Mouse (Mus musculus): Measurements from ENCODE around the gene Cd47. TPM values are rescaled to one million over a fixed set of nuclear protein-coding genes. Genes with fewer than 3 reads are reported as not detected.
A peak's percentile ranks its signal among the peaks of the same experiment; 100 is the strongest.

Gene Cd47
- polyA plus RNA-seq, 1 experiment from 2014 or later: 68.4 TPM

GRCm38 (mm10) chr16:49858907-49859853, 58.8 kb downstream of the Cd47 start:
- H3K36me3 ChIP-seq (ENCODE audit: control insufficient read depth, insufficient read depth, low read length): no peaks in the 10 kb centered on the region
- no peak overlapping the region for H3K27ac ChIP-seq (replicated peaks in 1 of 2; ENCODE audit: control insufficient read depth in 1 of 2, insufficient read depth in 1 of 2, low read depth in 2 of 2, low read length in 2 of 2)
- WGBS: 77% methylated on average over 4 of the region's 4 CpGs
- H3K4me3 ChIP-seq (ENCODE audit: control insufficient read depth in 1 of 2, insufficient read depth in 1 of 2, low read depth in 1 of 2, low read length in 2 of 2): no peak overlapping the region
- no peaks in the 10 kb centered on the region for H3K9me3 ChIP-seq (ENCODE audit: control insufficient read depth, low read length)
- peak overlapping the region; percentile 82 for H3K4me2 ChIP-seq (ENCODE audit: low read length)
- no peaks in the 10 kb centered on the region for H3K27me3 ChIP-seq (ENCODE audit: control insufficient read depth, insufficient read depth, low read length)
- no peak for ATAC-seq (ENCODE audit: insufficient number of reproducible peaks, insufficient read depth, low FRiP score, low read depth)
- H3K4me1 ChIP-seq (ENCODE audit: control insufficient read depth in 2 of 2, insufficient read depth in 2 of 2, low read length in 2 of 2): peaks cover 7 to 22% of the 10 kb centered on the region in 2 experiments; a peak in 3 of 4 replicates
- no peak overlapping the region for H3K9ac ChIP-seq (ENCODE audit: low read length)

GRCm38 (mm10) chr16:49861986-49862385, 61.7 kb downstream of the Cd47 start:
- H3K4me2 ChIP-seq (ENCODE audit: low read length): no peak overlapping the region
- H3K9me3 ChIP-seq (ENCODE audit: control insufficient read depth, low read length): peaks cover 3% of the 10 kb centered on the region; the same call in 1 of the 2 replicates
- H3K9ac ChIP-seq (ENCODE audit: low read length): no peak overlapping the region
- no peaks in the 10 kb centered on the region for H3K27me3 ChIP-seq (ENCODE audit: control insufficient read depth, insufficient read depth, low read length)
- no peak overlapping the region for H3K4me3 ChIP-seq (ENCODE audit: control insufficient read depth in 1 of 2, insufficient read depth in 1 of 2, low read depth in 1 of 2, low read length in 2 of 2)
- WGBS: 90% methylated on average over 1 of the region's 1 CpGs
- ATAC-seq (ENCODE audit: insufficient number of reproducible peaks, insufficient read depth, low FRiP score, low read depth): no peak
- no peaks in the 10 kb centered on the region for H3K36me3 ChIP-seq (ENCODE audit: control insufficient read depth, insufficient read depth, low read length)
- peaks cover 6 to 18% of the 10 kb centered on the region in 2 experiments; a peak in 2 of 4 replicates for H3K4me1 ChIP-seq (ENCODE audit: control insufficient read depth in 2 of 2, insufficient read depth in 2 of 2, low read length in 2 of 2)
- no peak overlapping the region for H3K27ac ChIP-seq (replicated peaks in 1 of 2; ENCODE audit: control insufficient read depth in 1 of 2, insufficient read depth in 1 of 2, low read depth in 2 of 2, low read length in 2 of 2)

DNA sequence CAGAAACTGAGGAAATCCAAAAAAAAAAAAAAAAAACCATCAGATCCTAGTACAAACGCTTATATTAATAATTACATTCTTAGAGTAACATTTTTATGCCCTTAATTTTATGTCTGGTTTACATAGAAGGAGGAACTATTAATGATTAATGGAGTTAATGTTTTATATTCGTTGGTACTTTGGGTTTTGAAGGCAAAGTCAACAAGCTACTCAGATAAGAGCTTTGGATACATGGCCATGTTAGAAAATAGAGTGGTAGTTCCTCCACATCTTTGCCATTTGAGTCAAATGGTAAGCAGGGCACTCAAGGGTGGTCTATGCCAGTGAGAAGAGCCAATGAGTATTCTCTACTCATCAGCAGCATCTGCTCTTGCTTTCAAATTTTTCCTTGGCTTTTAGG, 66.3 kb downstream of the Cd47 start:
- H3K27me3 ChIP-seq (ENCODE audit: control insufficient read depth, insufficient read depth, low read length): no peaks in the 10 kb centered on the region
- peaks cover 3% of the 10 kb centered on the region; the same call in 1 of the 2 replicates for H3K9me3 ChIP-seq (ENCODE audit: control insufficient read depth, low read length)
- 89% methylated on average over 2 of the region's 2 CpGs for WGBS
- no peaks in the 10 kb centered on the region for H3K4me1 ChIP-seq (ENCODE audit: control insufficient read depth in 2 of 2, insufficient read depth in 2 of 2, low read length in 2 of 2)
- peaks cover 26% of the 10 kb centered on the region for H3K36me3 ChIP-seq (ENCODE audit: control insufficient read depth, insufficient read depth, low read length)
- no peak overlapping the region for H3K9ac ChIP-seq (ENCODE audit: low read length)
- no peak overlapping the region for H3K27ac ChIP-seq (replicated peaks in 1 of 2; ENCODE audit: control insufficient read depth in 1 of 2, insufficient read depth in 1 of 2, low read depth in 2 of 2, low read length in 2 of 2)
- no peak overlapping the region for H3K4me3 ChIP-seq (ENCODE audit: control insufficient read depth in 1 of 2, insufficient read depth in 1 of 2, low read depth in 1 of 2, low read length in 2 of 2)
- ATAC-seq (ENCODE audit: insufficient number of reproducible peaks, insufficient read depth, low FRiP score, low read depth): no peak
- H3K4me2 ChIP-seq (ENCODE audit: low read length): no peak overlapping the region

- WGBS: 86% methylated on average over 1 of the region's 1 CpGs
These were observed 67.9 kb downstream of the Cd47 start for GRCm38 (mm10) chr16:49868278-49868677.

DNA sequence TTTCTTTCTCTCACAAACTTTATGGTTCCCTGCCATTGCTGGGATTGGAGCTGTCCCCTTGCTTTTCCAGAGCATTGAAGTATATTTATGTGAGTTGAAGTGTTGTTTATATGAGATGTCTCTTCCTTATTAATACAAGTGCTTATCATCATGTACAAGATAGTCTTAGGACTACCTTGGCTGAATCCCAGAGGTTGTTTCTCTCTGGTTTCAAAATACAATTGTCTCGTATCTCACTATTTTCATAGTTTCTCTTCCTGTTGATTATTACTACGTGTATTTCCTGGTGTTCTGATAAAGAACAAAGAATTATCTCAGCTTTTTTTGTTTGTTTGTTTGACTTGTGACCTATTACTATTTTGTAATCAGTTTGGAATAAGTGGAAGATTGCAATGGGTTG, 73.6 kb downstream of the Cd47 start:
- Histone ChIP-seq H3K27ac (replicated peaks in 1 of 2; ENCODE audit: control insufficient read depth in 1 of 2, insufficient read depth in 1 of 2, low read depth in 2 of 2, low read length in 2 of 2) (no peak overlapping the region), H3K4me1 (ENCODE audit: control insufficient read depth in 2 of 2, insufficient read depth in 2 of 2, low read length in 2 of 2) (peaks cover 0 to 3% of the 10 kb centered on the region in 2 experiments; a peak in 2 of 4 replicates), H3K27me3 (ENCODE audit: control insufficient read depth, insufficient read depth, low read length) (no peaks in the 10 kb centered on the region), H3K4me2 (ENCODE audit: low read length) (no peak overlapping the region), H3K9me3 (ENCODE audit: control insufficient read depth, low read length) (no peaks in the 10 kb centered on the region), H3K4me3 (ENCODE audit: control insufficient read depth in 1 of 2, insufficient read depth in 1 of 2, low read depth in 1 of 2, low read length in 2 of 2) (no peak overlapping the region), H3K9ac (ENCODE audit: low read length) (no peak overlapping the region), H3K36me3 (ENCODE audit: control insufficient read depth, insufficient read depth, low read length) (peaks cover 13% of the 10 kb centered on the region)
- no peak for ATAC-seq (ENCODE audit: insufficient number of reproducible peaks, insufficient read depth, low FRiP score, low read depth)
- WGBS: 66% methylated on average over 2 of the region's 2 CpGs

More at GRCm38 (mm10) chr16:49868278-49868677, 67.9 kb downstream of the Cd47 start:
- no peaks in the 10 kb centered on the region for H3K4me1 ChIP-seq (ENCODE audit: control insufficient read depth in 2 of 2, insufficient read depth in 2 of 2, low read length in 2 of 2)
- no peaks in the 10 kb centered on the region for H3K27me3 ChIP-seq (ENCODE audit: control insufficient read depth, insufficient read depth, low read length)
- no peak overlapping the region for H3K27ac ChIP-seq (replicated peaks in 1 of 2; ENCODE audit: control insufficient read depth in 1 of 2, insufficient read depth in 1 of 2, low read depth in 2 of 2, low read length in 2 of 2)
- peaks cover 3% of the 10 kb centered on the region; the same call in 1 of the 2 replicates for H3K9me3 ChIP-seq (ENCODE audit: control insufficient read depth, low read length)
- peaks cover 26% of the 10 kb centered on the region for H3K36me3 ChIP-seq (ENCODE audit: control insufficient read depth, insufficient read depth, low read length)
- ATAC-seq (ENCODE audit: insufficient number of reproducible peaks, insufficient read depth, low FRiP score, low read depth): no peak
- H3K4me3 ChIP-seq (ENCODE audit: control insufficient read depth in 1 of 2, insufficient read depth in 1 of 2, low read depth in 1 of 2, low read length in 2 of 2): no peak overlapping the region
- no peak overlapping the region for H3K9ac ChIP-seq (ENCODE audit: low read length)
- no peak overlapping the region for H3K4me2 ChIP-seq (ENCODE audit: low read length)

GRCm38 (mm10) chr16:49874546-49874945, 74.2 kb downstream of the Cd47 start:
- Histone ChIP-seq H3K36me3 (ENCODE audit: control insufficient read depth, insufficient read depth, low read length) (peaks cover 7% of the 10 kb centered on the region; the same call in 1 of the 2 replicates), H3K4me2 (ENCODE audit: low read length) (no peak overlapping the region), H3K27me3 (ENCODE audit: control insufficient read depth, insufficient read depth, low read length) (no peaks in the 10 kb centered on the region), H3K9ac (ENCODE audit: low read length) (no peak overlapping the region), H3K4me1 (ENCODE audit: control insufficient read depth in 2 of 2, insufficient read depth in 2 of 2, low read length in 2 of 2) (peaks cover 0 to 3% of the 10 kb centered on the region in 2 experiments; a peak in 2 of 4 replicates), H3K9me3 (ENCODE audit: control insufficient read depth, low read length) (no peaks in the 10 kb centered on the region), H3K27ac (replicated peaks in 1 of 2; ENCODE audit: control insufficient read depth in 1 of 2, insufficient read depth in 1 of 2, low read depth in 2 of 2, low read length in 2 of 2) (no peak overlapping the region), H3K4me3 (ENCODE audit: control insufficient read depth in 1 of 2, insufficient read depth in 1 of 2, low read depth in 1 of 2, low read length in 2 of 2) (no peak overlapping the region)
- ATAC-seq (ENCODE audit: insufficient number of reproducible peaks, insufficient read depth, low FRiP score, low read depth): no peak
- WGBS: 48% methylated on average over 1 of the region's 1 CpGs

DNA sequence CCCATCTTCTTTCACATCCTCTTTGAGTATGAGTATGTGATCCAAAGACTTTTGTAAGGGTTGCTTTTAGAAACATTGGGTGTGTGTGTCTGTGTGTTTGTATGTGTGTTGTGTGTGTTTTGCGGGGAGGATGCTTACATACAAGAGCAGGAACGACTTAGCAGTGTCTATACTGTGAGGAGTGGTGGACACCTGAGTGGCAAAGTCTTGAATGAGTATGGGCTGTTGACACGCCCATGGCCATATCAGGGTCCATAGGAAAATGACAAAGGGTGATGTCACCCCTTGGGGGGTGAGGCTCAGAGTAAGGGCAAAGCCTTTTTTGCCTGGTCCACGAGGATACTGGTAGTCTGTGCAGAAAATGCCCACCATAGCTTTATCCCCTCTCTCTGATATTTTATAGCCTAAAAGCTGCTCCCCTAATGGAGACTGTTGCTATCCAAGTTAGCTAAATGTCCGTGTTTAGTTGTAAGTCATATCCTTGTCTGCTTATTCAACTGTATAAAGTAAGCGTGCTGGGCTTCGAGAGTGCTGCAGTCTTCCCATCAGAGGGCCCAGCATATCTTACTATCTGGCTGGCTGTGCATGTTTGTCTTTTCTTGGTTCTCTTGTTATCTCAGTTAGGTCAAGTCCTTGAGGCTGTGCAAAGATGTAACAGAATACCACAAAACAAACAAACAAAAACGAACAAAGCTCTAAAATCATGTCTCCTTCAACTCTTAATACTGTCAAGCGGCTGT, 76.1 kb downstream of the Cd47 start:
- Histone ChIP-seq H3K27me3 (ENCODE audit: control insufficient read depth, insufficient read depth, low read length) (no peaks in the 10 kb centered on the region), H3K9ac (ENCODE audit: low read length) (no peak overlapping the region), H3K4me1 (ENCODE audit: control insufficient read depth in 2 of 2, insufficient read depth in 2 of 2, low read length in 2 of 2) (peaks cover 0 to 3% of the 10 kb centered on the region in 2 experiments; a peak in 2 of 4 replicates), H3K4me2 (ENCODE audit: low read length) (no peak overlapping the region), H3K9me3 (ENCODE audit: control insufficient read depth, low read length) (no peaks in the 10 kb centered on the region), H3K27ac (replicated peaks in 1 of 2; ENCODE audit: control insufficient read depth in 1 of 2, insufficient read depth in 1 of 2, low read depth in 2 of 2, low read length in 2 of 2) (no peak overlapping the region), H3K36me3 (ENCODE audit: control insufficient read depth, insufficient read depth, low read length) (no peaks in the 10 kb centered on the region), H3K4me3 (ENCODE audit: control insufficient read depth in 1 of 2, insufficient read depth in 1 of 2, low read depth in 1 of 2, low read length in 2 of 2) (no peak overlapping the region)
- ATAC-seq (ENCODE audit: insufficient number of reproducible peaks, insufficient read depth, low FRiP score, low read depth): no peak
- 77% methylated on average over 9 of the region's 9 CpGs for WGBS

Data from heart, embryonic 14.5 days (tissue).